Mouse (Mus musculus) forebrain, embryonic 14.5 days (tissue): ENCODE data around the gene Mrpl51. TPM values are rescaled to one million over a fixed set of nuclear protein-coding genes. Genes with fewer than 3 reads are reported as not detected.
"Not testable (repeated sequence)": the region's sequence is repeated elsewhere in the genome, so short reads cannot be mapped to it uniquely, and the experiment has no call there.

Source experiments
- ATAC-seq: fragments of 200-750 bp; cut with Nextera tagmentation; 2 replicates; pipeline ENCODE4 v1.8.0; 2017; ENCODE audit warnings: mild to moderate bottlenecking, moderate library complexity
- DNase-seq: peaks from one replicate; pipeline ENCODE4 v3.0.0-alpha.2; 2015; ENCODE audit warnings: low spot score
- H3K27ac ChIP-seq: fragments of 300-500 bp; sonication (generic); 2 replicates; pipeline ENCODE4 v1.5.1; 2014; ENCODE audit warnings: low read depth, mild to moderate bottlenecking, control low read depth, low read length, moderate library complexity
- H3K27me3 ChIP-seq: fragments of 300-500 bp; sonication (generic); replicated peaks from 2 replicates; pipeline ENCODE4 v1.6.1; 2014; ENCODE audit warnings: low read length, control low read depth, mixed read lengths; ENCODE audit not compliant: control insufficient read depth, insufficient read depth
- H3K36me3 ChIP-seq: fragments of 300-500 bp; sonication (generic); 2 replicates; pipeline ENCODE4 v1.6.1; 2014; ENCODE audit warnings: low read length, control low read depth; ENCODE audit not compliant: control insufficient read depth, insufficient read depth
- H3K4me1 ChIP-seq: fragments of 300-500 bp; sonication (generic); 2 replicates; pipeline ENCODE4 v1.6.1; 2014; ENCODE audit warnings: antibody characterized with exemption, low read length, control low read depth; ENCODE audit not compliant: control insufficient read depth, insufficient read depth
- H3K4me2 ChIP-seq: fragments of 300-500 bp; sonication (generic); 2 replicates; pipeline ENCODE4 v1.6.1; 2014; ENCODE audit warnings: mild to moderate bottlenecking, control low read depth, low read length
- H3K4me3 ChIP-seq: fragments of 300-500 bp; sonication (generic); 2 replicates; pipeline ENCODE4 v1.5.1; 2014; ENCODE audit warnings: low read depth, low read length, control low read depth
- H3K9ac ChIP-seq: fragments of 300-500 bp; sonication (generic); 2 replicates; pipeline ENCODE4 v1.6.1; 2014; ENCODE audit warnings: mild to moderate bottlenecking, low read length, control low read depth, moderate library complexity
- H3K9me3 ChIP-seq: fragments of 300-500 bp; sonication (generic); replicated peaks from 2 replicates; pipeline ENCODE4 v1.6.1; 2016; ENCODE audit warnings: low read length, control low read depth, mixed read lengths; ENCODE audit not compliant: control insufficient read depth
- WGBS: fragments of 180-500 bp; shearing (Covaris S2); extraction: QIAGEN DNeasy Blood & Tissue Kit; methylation state at CpG from one replicate; pipeline ENCODE4 v1.1.7; 2014; 5-methylcytosine and 5-hydroxymethylcytosine counted together
- polyA plus RNA-seq: library from polyadenylated mRNA; unstranded; fragments of >200 nt; fragmentation: Nextera tagmentation; extraction: Ambion mirVana; gene quantifications from 2 replicates; pipeline ENCODE4 v1.2.1, GENCODE M21; 2014

The Mrpl51 gene
- polyA plus RNA-seq, 1 experiment from 2014 or later = 179 TPM

- DNase-seq = no peak
- H3K27me3 ChIP-seq = no peaks in the 10 kb centered on the region
- 89% methylated on average over 3 of the region's 3 CpGs for WGBS
Measured at GRCm38 (mm10) chr6:125156491-125156890, 35.1 kb upstream of the Mrpl51 start.

GRCm38 (mm10) chr6:125156903-125157614, 34.5 kb upstream of the Mrpl51 start:
- 36% methylated on average over 7 of the region's 7 CpGs for WGBS
- Histone ChIP-seq H3K36me3 (peaks cover 65% of the 10 kb centered on the region), H3K4me2 (no peak overlapping the region), H3K4me3 (no peak overlapping the region), H3K4me1 (no peaks in the 10 kb centered on the region), H3K27me3 (no peaks in the 10 kb centered on the region), H3K9ac (no peak overlapping the region), H3K27ac (no peak overlapping the region), H3K9me3 (no peaks in the 10 kb centered on the region)
- ATAC-seq = no peak
- DNase-seq = no peak

More at GRCm38 (mm10) chr6:125156491-125156890, 35.1 kb upstream of the Mrpl51 start:
- Histone ChIP-seq H3K27ac (no peak overlapping the region), H3K4me3 (no peak overlapping the region), H3K9ac (no peak overlapping the region), H3K4me2 (no peak overlapping the region), H3K4me1 (no peaks in the 10 kb centered on the region), H3K9me3 (no peaks in the 10 kb centered on the region), H3K36me3 (peaks cover 68% of the 10 kb centered on the region)
- ATAC-seq = no peak

DNA sequence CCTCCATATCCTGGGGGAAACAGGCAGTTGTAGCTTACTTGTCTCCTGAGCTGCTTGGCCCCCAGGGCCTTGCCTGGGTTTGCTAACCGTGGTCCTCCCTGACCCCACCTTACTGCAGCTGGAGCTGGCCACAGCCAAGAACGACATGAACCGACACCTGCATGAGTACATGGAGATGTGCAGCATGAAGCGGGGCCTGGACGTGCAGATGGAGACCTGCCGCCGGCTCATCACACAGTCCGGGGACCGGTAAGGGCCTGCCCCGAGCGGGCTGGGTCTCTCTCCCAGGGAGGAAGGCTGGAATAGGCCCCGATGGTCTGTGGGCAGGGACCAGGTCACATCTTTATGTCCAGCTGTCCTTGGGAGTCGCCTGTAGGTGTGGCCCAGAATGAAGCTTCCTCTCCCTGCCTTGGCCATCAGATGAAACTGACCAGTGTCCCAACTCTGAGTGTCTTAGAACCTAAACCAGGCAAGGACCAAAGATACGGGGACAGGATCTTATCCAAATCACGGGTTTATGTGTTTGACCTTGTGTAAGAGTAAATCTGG, 32.6 kb upstream of the Mrpl51 start:
- DNase-seq = no peak
- no peak overlapping the region for H3K4me3 ChIP-seq
- no peak overlapping the region for H3K9ac ChIP-seq
- ATAC-seq = no peak
- H3K9me3 ChIP-seq = no peaks in the 10 kb centered on the region
- no peak overlapping the region for H3K4me2 ChIP-seq
- peaks cover 60% of the 10 kb centered on the region for H3K36me3 ChIP-seq
- peaks cover 8% of the 10 kb centered on the region for H3K4me1 ChIP-seq
- 84% methylated on average over 15 of the region's 15 CpGs for WGBS
- H3K27ac ChIP-seq = no peak overlapping the region
- no peaks in the 10 kb centered on the region for H3K27me3 ChIP-seq

GRCm38 (mm10) chr6:125159773-125160557, 31.6 kb upstream of the Mrpl51 start:
- 77% methylated on average over 7 of the region's 7 CpGs for WGBS
- DNase-seq (no peak), ATAC-seq (no peak)
- H3K4me2 ChIP-seq = no peak overlapping the region
- no peaks in the 10 kb centered on the region for H3K27me3 ChIP-seq
- peaks cover 62% of the 10 kb centered on the region for H3K36me3 ChIP-seq
- no peak overlapping the region; the same call in 1 of the 2 replicates for H3K9ac ChIP-seq
- no peak overlapping the region for H3K4me3 ChIP-seq
- H3K27ac ChIP-seq = no peak overlapping the region
- H3K4me1 ChIP-seq = peaks cover 12% of the 10 kb centered on the region
- H3K9me3 ChIP-seq = no peaks in the 10 kb centered on the region

GRCm38 (mm10) chr6:125160558-125160853, 31.1 kb upstream of the Mrpl51 start:
- no peak overlapping the region for H3K4me3 ChIP-seq
- WGBS = 45% methylated on average over 10 of the region's 10 CpGs
- ATAC-seq = no peak

GRCm38 (mm10) chr6:125160854-125161760, 30.5 kb upstream of the Mrpl51 start:
- Histone ChIP-seq H3K9me3 (no peaks in the 10 kb centered on the region), H3K36me3 (peaks cover 52% of the 10 kb centered on the region), H3K27me3 (no peaks in the 10 kb centered on the region), H3K27ac (peak overlapping the region; percentile 27; the same call in 1 of the 2 replicates), H3K4me2 (0 out of 2 replicates have a peak overlapping the region, but pooled peaks have one; percentile 9), H3K4me3 (no peak overlapping the region), H3K9ac (no peak overlapping the region; the same call in none of the 2 replicates), H3K4me1 (peaks cover 15% of the 10 kb centered on the region)
- DNase-seq (peak; percentile 38), ATAC-seq (no peak)
- 12% methylated on average over 22 of the region's 22 CpGs for WGBS

More at GRCm38 (mm10) chr6:125160558-125160853, 31.1 kb upstream of the Mrpl51 start:
- H3K4me2 ChIP-seq = no peak overlapping the region
- no peaks in the 10 kb centered on the region for H3K27me3 ChIP-seq
- no peak overlapping the region; the same call in 1 of the 2 replicates for H3K9ac ChIP-seq
- peaks cover 57% of the 10 kb centered on the region for H3K36me3 ChIP-seq
- H3K9me3 ChIP-seq = no peaks in the 10 kb centered on the region
- DNase-seq = no peak
- H3K27ac ChIP-seq = peak overlapping the region; percentile 27; the same call in 1 of the 2 replicates
- H3K4me1 ChIP-seq = peaks cover 12% of the 10 kb centered on the region

DNA sequence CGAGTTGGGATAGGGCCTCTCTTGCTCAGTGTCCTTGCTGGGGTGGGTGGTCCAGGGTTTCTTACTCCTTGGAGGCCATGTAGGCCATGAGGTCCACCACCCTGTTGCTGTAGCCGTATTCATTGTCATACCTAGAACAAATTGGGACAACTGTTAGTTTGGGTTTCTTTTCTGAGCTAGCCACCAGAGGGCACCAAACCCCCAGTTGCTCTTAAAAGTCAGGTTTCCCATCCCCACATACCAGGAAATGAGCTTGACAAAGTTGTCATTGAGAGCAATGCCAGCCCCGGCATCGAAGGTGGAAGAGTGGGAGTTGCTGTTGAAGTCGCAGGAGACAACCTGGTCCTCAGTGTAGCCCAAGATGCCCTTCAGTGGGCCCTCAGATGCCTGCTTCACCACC, 29.6 kb upstream of the Mrpl51 start:
- peaks cover 52% of the 10 kb centered on the region for H3K36me3 ChIP-seq
- peak; percentile 82 for DNase-seq
- H3K27me3 ChIP-seq, H3K9ac ChIP-seq, H3K4me3 ChIP-seq, ATAC-seq, H3K27ac ChIP-seq, H3K9me3 ChIP-seq, H3K4me2 ChIP-seq: not testable (repeated sequence)
- 4% methylated on average over 3 of the region's 5 CpGs for WGBS
- peaks cover 21% of the 10 kb centered on the region for H3K4me1 ChIP-seq

DNA sequence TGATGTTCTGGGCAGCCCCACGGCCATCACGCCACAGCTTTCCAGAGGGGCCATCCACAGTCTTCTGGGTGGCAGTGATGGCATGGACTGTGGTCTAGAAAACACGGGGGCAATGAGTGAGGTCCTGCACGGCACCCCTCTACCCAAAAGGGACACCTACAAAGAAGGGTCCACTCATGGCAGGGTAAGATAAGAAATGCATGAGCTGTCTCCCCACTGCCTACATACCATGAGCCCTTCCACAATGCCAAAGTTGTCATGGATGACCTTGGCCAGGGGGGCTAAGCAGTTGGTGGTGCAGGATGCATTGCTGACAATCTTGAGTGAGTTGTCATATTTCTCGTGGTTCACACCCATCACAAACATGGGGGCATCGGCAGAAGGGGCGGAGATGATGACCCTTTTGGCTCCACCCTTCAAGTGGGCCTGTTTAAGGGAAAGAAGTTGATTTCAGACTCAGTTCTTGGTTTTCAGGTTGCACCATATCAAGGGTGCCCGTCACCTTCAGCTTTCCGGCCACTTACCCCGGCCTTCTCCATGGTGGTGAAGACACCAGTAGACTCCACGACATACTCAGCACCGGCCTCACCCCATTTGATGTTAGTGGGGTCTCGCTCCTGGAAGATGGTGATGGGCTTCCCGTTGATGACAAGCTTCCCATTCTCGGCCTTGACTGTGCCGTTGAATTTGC, 28.8 kb upstream of the Mrpl51 start:
- not testable (repeated sequence) for H3K9ac ChIP-seq, H3K9me3 ChIP-seq, H3K27ac ChIP-seq, H3K4me2 ChIP-seq, H3K27me3 ChIP-seq, H3K4me3 ChIP-seq, DNase-seq, ATAC-seq
- peaks cover 29% of the 10 kb centered on the region for H3K4me1 ChIP-seq
- H3K36me3 ChIP-seq = peaks cover 57% of the 10 kb centered on the region
- 75% methylated on average over 8 of the region's 16 CpGs for whole genome bisulfite sequencing
